Mouse (Mus musculus): ENCODE results near the gene Gm14569. TPM values are rescaled to one million over a fixed set of nuclear protein-coding genes. Genes with fewer than 3 reads are reported as not detected.
A peak's percentile ranks its signal among the peaks of the same experiment; 100 is the strongest.

The Gm14569 gene
- polyA plus RNA-seq, 1 experiment from 2014 or later = not detected

DNA sequence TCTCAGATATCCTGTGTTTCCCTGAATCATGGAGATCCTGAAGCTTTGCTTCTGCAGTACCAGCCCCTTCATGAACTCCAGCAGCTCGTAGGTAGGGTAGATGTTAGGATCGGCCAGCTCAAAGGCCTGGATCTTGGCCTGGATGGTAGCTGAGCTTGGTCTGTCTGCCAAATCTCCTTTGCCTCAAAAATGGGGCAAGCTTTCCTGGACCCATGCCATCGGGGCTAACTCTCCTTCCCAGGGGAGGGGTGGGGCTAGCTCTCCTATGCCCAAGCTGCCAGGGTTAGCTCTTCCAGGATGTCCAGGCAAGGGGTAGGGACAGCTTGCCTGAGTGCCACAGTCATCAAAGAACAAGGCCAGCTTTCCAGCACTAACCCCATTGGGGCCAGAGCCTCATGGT lies 72.5 kb downstream of the Gm14569 start:
- H3K4me2 ChIP-seq = no peak overlapping the region
- WGBS = 69% methylated on average over 3 of the region's 3 CpGs
- no peak for ATAC-seq (ENCODE audit: insufficient read depth)
- no peaks in the 10 kb centered on the region for H3K36me3 ChIP-seq (ENCODE audit: insufficient read depth)
- TF ChIP-seq CTCF (IDR thresholded peaks at IDR 0.05; ENCODE audit: low read depth) = no peak
- no peaks in the 10 kb centered on the region for H3K9me3 ChIP-seq (ENCODE audit: low read depth, low read length)
- H3K4me1 ChIP-seq (ENCODE audit: insufficient read depth) = no peaks in the 10 kb centered on the region
- no peak overlapping the region for H3K27ac ChIP-seq (ENCODE audit: low read depth)
- H3K9ac ChIP-seq = no peak overlapping the region
- H3K27me3 ChIP-seq (ENCODE audit: insufficient read depth, low read length) = no peaks in the 10 kb centered on the region
- no peak for DNase-seq
- H3K4me3 ChIP-seq (ENCODE audit: low read depth, low read length) = no peak overlapping the region

DNA sequence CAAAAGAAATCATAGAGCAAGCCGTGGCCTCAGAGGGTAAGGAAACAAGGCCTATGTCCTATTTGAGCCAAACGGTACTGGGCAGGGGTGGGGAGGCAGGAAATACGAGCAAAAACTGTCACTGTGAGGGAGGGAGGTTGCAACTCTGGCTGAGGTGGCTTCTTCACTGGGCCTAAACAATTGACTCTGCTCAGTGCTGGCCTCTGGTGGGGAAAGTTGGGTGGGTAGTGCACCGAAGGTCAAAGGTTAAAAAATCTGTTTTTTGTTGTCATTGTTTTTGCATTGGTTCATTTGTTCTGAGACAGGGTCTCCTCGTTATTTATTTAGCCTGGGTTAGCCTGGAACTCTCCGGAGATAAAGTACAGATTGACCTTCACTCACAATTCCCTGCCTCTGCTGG lies 89.3 kb downstream of the Gm14569 start:
- no peak overlapping the region for H3K27ac ChIP-seq (ENCODE audit: low read depth)
- H3K4me2 ChIP-seq = no peak overlapping the region
- H3K4me3 ChIP-seq (ENCODE audit: low read depth, low read length) = no peak overlapping the region
- no peaks in the 10 kb centered on the region for H3K4me1 ChIP-seq (ENCODE audit: insufficient read depth)
- no peak for ATAC-seq (ENCODE audit: insufficient read depth)
- no peaks in the 10 kb centered on the region for H3K27me3 ChIP-seq (ENCODE audit: insufficient read depth, low read length)
- no peaks in the 10 kb centered on the region for H3K36me3 ChIP-seq (ENCODE audit: insufficient read depth)
- H3K9me3 ChIP-seq (ENCODE audit: low read depth, low read length) = no peaks in the 10 kb centered on the region
- no peak for DNase-seq
- 0 out of 2 replicates have a peak, but pooled peaks have one; percentile 16 for TF ChIP-seq CTCF (IDR thresholded peaks at IDR 0.05; ENCODE audit: low read depth)
- no peak overlapping the region for H3K9ac ChIP-seq
- WGBS = 54% methylated on average over 6 of the region's 6 CpGs

DNA sequence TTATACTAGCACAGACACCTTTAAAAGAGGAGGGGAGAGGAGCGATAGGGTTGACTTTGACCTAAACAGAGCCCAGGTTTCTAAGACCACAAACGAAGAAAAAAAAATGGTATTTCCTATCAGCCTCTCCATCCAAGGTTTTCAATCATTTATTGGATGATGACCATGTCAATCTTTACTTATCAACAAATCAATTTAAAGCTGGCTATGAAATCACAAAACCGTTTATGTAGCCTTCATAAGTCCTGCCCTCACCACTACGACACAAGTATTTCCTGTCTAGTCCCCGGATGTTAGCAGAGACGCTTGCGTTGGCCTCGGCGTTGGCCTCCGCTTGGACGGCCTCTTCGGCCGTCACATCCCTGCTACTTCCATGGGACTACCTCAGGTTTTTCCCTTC lies 90.7 kb downstream of the Gm14569 start, which contains the start of gene Gm6268:
TSS of gene Gm6268 (plus strand) at position 301 of the 400 bp plus-strand sequence.
- Histone ChIP-seq H3K9ac (no peak within 1 kb of the TSS), H3K4me3 (ENCODE audit: low read depth, low read length) (no peak within 1 kb of the TSS), H3K4me2 (no peak within 1 kb of the TSS), H3K27me3 (ENCODE audit: insufficient read depth, low read length) (no peaks in the 10 kb centered on the region), H3K27ac (ENCODE audit: low read depth) (no peak within 1 kb of the TSS), H3K4me1 (ENCODE audit: insufficient read depth) (no peaks in the 10 kb centered on the region), H3K9me3 (ENCODE audit: low read depth, low read length) (no peaks in the 10 kb centered on the region), H3K36me3 (ENCODE audit: insufficient read depth) (no peaks in the 10 kb centered on the region)
- TF ChIP-seq CTCF (IDR thresholded peaks at IDR 0.05; ENCODE audit: low read depth) = no peak
- DNase-seq (no peak), ATAC-seq (ENCODE audit: insufficient read depth) (no peak)
- 88% methylated on average over 13 of the region's 13 CpGs for WGBS

DNA sequence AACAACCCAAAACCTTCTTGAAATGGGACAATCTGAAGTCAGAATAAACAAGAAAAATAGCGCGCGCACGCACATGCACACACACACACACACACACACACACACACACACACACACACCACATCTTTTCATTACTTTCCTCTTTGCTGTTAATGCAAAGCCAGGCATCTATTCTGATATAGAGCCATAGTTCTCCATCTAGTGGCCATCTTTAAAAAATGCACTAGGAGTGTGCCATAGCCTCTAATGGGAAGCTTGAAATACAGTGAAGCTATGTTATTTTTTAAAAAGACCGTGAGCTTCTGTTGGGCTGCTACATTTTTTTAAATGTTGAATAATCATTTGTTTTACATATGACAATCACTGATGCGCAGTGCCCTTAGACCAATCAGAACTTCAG lies 98.4 kb downstream of the Gm14569 start:
- Histone ChIP-seq H3K36me3 (ENCODE audit: insufficient read depth) (no peaks in the 10 kb centered on the region), H3K4me3 (ENCODE audit: low read depth, low read length) (no peak overlapping the region), H3K9me3 (ENCODE audit: low read depth, low read length) (no peaks in the 10 kb centered on the region), H3K4me2 (no peak overlapping the region), H3K4me1 (ENCODE audit: insufficient read depth) (no peaks in the 10 kb centered on the region), H3K27me3 (ENCODE audit: insufficient read depth, low read length) (no peaks in the 10 kb centered on the region), H3K27ac (ENCODE audit: low read depth) (no peak overlapping the region), H3K9ac (no peak overlapping the region)
- WGBS = 32% methylated on average over 6 of the region's 6 CpGs
- TF ChIP-seq CTCF (IDR thresholded peaks at IDR 0.05; ENCODE audit: low read depth) = peak; percentile 46
- ATAC-seq (ENCODE audit: insufficient read depth) = no peak
- peak; percentile 55 for DNase-seq

DNA sequence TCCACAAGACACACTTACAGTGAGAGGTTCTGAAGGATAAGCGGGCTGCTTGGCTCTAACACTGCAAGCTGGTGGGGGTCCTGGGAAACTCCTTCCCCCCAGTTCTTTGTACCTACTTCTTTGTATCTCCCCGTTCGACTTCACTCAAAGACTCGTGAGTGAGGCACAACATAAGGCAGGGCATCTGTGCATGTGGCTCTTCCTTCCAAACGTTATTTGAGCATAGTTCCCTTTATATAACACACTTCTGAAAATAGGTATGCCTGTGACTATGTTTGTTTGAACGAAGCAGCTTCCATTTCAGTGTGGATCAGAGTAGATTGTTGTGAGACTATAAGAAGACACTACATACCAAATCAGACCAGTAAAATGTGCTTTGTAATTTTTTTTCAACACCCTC lies 99.0 kb downstream of the Gm14569 start:
- Histone ChIP-seq H3K4me3 (ENCODE audit: low read depth, low read length) (no peak overlapping the region), H3K27me3 (ENCODE audit: insufficient read depth, low read length) (no peaks in the 10 kb centered on the region), H3K9ac (no peak overlapping the region), H3K9me3 (ENCODE audit: low read depth, low read length) (no peaks in the 10 kb centered on the region), H3K4me2 (no peak overlapping the region), H3K4me1 (ENCODE audit: insufficient read depth) (no peaks in the 10 kb centered on the region), H3K36me3 (ENCODE audit: insufficient read depth) (no peaks in the 10 kb centered on the region), H3K27ac (ENCODE audit: low read depth) (no peak overlapping the region)
- DNase-seq = no peak
- TF ChIP-seq CTCF (IDR thresholded peaks at IDR 0.05; ENCODE audit: low read depth) = no peak
- no peak for ATAC-seq (ENCODE audit: insufficient read depth)
- WGBS = 62% methylated on average over 6 of the region's 6 CpGs

DNA sequence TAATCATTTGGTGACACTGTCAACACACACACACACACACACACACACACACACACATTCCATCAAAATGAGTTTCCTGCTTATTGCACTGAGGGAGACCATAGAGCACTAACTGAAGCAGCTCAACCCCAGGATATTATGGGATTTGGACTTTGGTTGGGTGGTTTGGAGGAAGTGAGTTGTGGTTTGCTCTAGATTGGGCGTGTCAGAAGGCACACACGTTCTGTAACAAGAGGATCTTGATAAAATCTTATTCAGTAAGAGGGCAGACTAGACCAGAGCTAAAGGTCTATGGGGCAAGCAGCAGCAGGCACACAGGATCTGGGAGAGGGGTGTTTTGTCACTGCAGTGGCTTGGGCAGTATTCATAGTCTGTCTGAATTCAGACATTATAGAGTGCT lies 101.1 kb downstream of the Gm14569 start:
- 49% methylated on average over 2 of the region's 2 CpGs for WGBS
- TF ChIP-seq CTCF (IDR thresholded peaks at IDR 0.05; ENCODE audit: low read depth) = no peak
- H3K27me3 ChIP-seq (ENCODE audit: insufficient read depth, low read length) = no peaks in the 10 kb centered on the region
- H3K4me1 ChIP-seq (ENCODE audit: insufficient read depth) = no peaks in the 10 kb centered on the region
- DNase-seq = no peak
- no peaks in the 10 kb centered on the region for H3K9me3 ChIP-seq (ENCODE audit: low read depth, low read length)
- no peak overlapping the region for H3K27ac ChIP-seq (ENCODE audit: low read depth)
- H3K36me3 ChIP-seq (ENCODE audit: insufficient read depth) = no peaks in the 10 kb centered on the region
- no peak overlapping the region for H3K4me2 ChIP-seq
- no peak overlapping the region for H3K4me3 ChIP-seq (ENCODE audit: low read depth, low read length)
- no peak overlapping the region for H3K9ac ChIP-seq
- no peak for ATAC-seq (ENCODE audit: insufficient read depth)

DNA sequence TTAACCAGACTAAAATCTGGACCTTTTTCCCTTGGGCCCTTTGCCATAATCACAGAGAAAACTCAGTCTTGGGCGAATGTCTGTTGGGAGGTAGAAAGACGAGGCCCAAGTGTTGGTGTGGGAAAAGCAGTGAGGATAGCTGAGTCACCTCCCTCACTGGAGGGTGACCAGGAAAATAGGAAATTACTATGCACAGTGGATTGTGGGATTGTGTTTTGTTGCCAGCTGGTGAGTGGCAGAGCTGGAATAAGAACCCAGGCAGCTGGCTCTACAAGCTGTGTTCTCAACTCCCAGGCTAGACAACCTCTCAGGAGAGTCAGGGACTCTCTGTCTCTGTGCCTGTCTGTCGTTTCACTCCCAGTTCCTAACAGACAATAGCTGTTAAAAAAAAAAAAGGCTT lies 101.7 kb downstream of the Gm14569 start:
- Histone ChIP-seq H3K4me2 (no peak overlapping the region), H3K4me3 (ENCODE audit: low read depth, low read length) (no peak overlapping the region), H3K9me3 (ENCODE audit: low read depth, low read length) (no peaks in the 10 kb centered on the region), H3K27ac (ENCODE audit: low read depth) (no peak overlapping the region), H3K4me1 (ENCODE audit: insufficient read depth) (no peaks in the 10 kb centered on the region), H3K9ac (no peak overlapping the region), H3K27me3 (ENCODE audit: insufficient read depth, low read length) (no peaks in the 10 kb centered on the region), H3K36me3 (ENCODE audit: insufficient read depth) (no peaks in the 10 kb centered on the region)
- no peak for TF ChIP-seq CTCF (IDR thresholded peaks at IDR 0.05; ENCODE audit: low read depth)
- 41% methylated on average over 3 of the region's 3 CpGs for WGBS
- ATAC-seq (ENCODE audit: insufficient read depth) (no peak), DNase-seq (peak; percentile 1)

DNA sequence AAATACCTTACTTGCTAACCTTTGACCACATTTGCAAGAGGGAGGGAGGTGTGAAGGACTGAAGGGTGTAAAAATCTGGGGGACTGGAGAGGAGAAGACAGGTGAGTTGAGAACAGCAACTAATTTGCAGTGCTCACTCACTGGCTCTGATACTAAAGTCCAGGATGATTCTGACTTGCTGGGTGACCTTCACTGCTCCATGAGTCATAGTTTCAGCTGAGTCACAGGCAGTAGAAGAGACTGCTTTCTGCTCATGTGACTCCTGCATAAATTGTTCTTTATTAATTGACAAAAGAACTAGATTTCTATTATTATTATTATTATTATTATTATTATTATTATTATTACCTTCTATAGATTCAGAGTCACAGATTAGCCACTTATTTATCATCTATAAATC lies 106.3 kb downstream of the Gm14569 start:
- Histone ChIP-seq H3K27ac (ENCODE audit: low read depth) (no peak overlapping the region), H3K36me3 (ENCODE audit: insufficient read depth) (no peaks in the 10 kb centered on the region), H3K4me1 (ENCODE audit: insufficient read depth) (no peaks in the 10 kb centered on the region), H3K9me3 (ENCODE audit: low read depth, low read length) (no peaks in the 10 kb centered on the region), H3K27me3 (ENCODE audit: insufficient read depth, low read length) (no peaks in the 10 kb centered on the region), H3K9ac (no peak overlapping the region), H3K4me3 (ENCODE audit: low read depth, low read length) (no peak overlapping the region), H3K4me2 (no peak overlapping the region)
- ATAC-seq (ENCODE audit: insufficient read depth) (no peak), DNase-seq (no peak)
- no peak for TF ChIP-seq CTCF (IDR thresholded peaks at IDR 0.05; ENCODE audit: low read depth)

Small RNA genes lying within 50 kb of the gene (microRNA-seq; reads per million reads assigned to microRNA genes)
- gene Gm44485 (ENCODE audit: borderline number of aligned reads) = not detected

Other genes starting within 250 kb of the Gm14569 start
- 0.71 and 1.0 TPM in 2 replicates for gene Lonrf3, start 163.5 kb downstream of the Gm14569 start, polyA plus RNA-seq (2014; fragmentation: Nextera tagmentation; extraction: Ambion mirVana)
- not detected in 2 replicates for gene Gm6268, start 90.5 kb downstream of the Gm14569 start, polyA plus RNA-seq (2014; fragmentation: Nextera tagmentation; extraction: Ambion mirVana)
- gene Pgrmc1, start 106.4 kb upstream of the Gm14569 start, polyA plus RNA-seq (2014; fragmentation: Nextera tagmentation; extraction: Ambion mirVana) = 219 and 240 TPM in 2 replicates
- gene Akap17b, start 153.6 kb upstream of the Gm14569 start, polyA plus RNA-seq (2014; fragmentation: Nextera tagmentation; extraction: Ambion mirVana) = 3.1 TPM in 2 replicates